ENCODE assay signal across 7 mouse cellular contexts in the genomic region with DNA sequence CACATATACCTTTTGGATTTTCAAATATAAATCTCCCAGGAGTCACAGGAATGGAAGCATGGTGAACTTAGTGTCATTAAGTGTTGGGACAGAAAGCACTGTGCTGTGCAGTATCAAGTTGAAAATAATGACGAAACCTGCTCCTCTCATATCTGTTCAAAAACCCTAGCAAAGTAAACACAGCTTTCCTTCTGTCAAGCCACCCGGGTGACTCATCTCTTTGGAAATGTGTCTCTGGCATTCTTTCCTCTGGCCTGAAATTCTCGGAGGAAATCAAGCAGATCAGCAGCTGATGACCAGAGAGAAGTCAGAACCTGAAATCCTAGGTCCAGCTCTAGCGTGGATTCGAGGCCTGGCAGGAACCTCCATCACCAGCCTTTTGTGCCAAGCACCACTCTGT.
DNase-seq lines count a peak whose midpoint lies in the region; ATAC-seq and TF ChIP-seq lines count a peak whose summit lies in the region.

No protein-coding gene starts in this region.

- no peak for TF ChIP-seq POLR2A in testis, adult 2 months (IDR thresholded peaks at IDR 0.05; ENCODE audit: control insufficient read depth, low read depth, low read length)

- H3K27me3 ChIP-seq in testis, adult 2 months (ENCODE audit: control insufficient read depth, insufficient read depth, low read length): no peaks in the 10 kb centered on the region
- H3K27me3 ChIP-seq in hindbrain, embryonic 12.5 days: no peaks in the 10 kb centered on the region
- H3K27me3 ChIP-seq in hindbrain, embryonic 16.5 days (replicated peaks; ENCODE audit: control insufficient read depth, insufficient read depth, low read length): no peaks in the 10 kb centered on the region

- no peak overlapping the region for H3K4me3 ChIP-seq in testis, adult 2 months (ENCODE audit: control insufficient read depth, low read depth, low read length)
- H3K4me3 ChIP-seq in hindbrain, embryonic 12.5 days: no peak overlapping the region
- H3K4me3 ChIP-seq in hindbrain, embryonic 16.5 days (ENCODE audit: low read length): no peak overlapping the region

- 65% methylated on average over 5 of the region's 5 CpGs for whole genome bisulfite sequencing in hindbrain, embryonic 12.5 days
- 66% methylated on average over 5 of the region's 5 CpGs for WGBS in hindbrain, embryonic 16.5 days

- no peak overlapping the region for H3K4me2 ChIP-seq in hindbrain, embryonic 12.5 days (replicated peaks)
- H3K4me2 ChIP-seq in hindbrain, embryonic 16.5 days (ENCODE audit: low read length): no peak overlapping the region

- H3K36me3 ChIP-seq in testis, adult 2 months (ENCODE audit: control insufficient read depth, insufficient read depth, low read length): no peaks in the 10 kb centered on the region
- no peaks in the 10 kb centered on the region for H3K36me3 ChIP-seq in hindbrain, embryonic 12.5 days
- H3K36me3 ChIP-seq in hindbrain, embryonic 16.5 days (ENCODE audit: control insufficient read depth, insufficient read depth, low read length): no peaks in the 10 kb centered on the region

- no peak for ATAC-seq in hindbrain, embryonic 12.5 days (ENCODE audit: low FRiP score)
- ATAC-seq in hindbrain, embryonic 16.5 days: no peak

- no peak for DNase-seq in testis, postnatal 14 days (ENCODE audit: low spot score)
- peak; percentile 74 for DNase-seq in gastrocnemius, postnatal 25 days
- DNase-seq in kidney, postnatal 10 days: peak; percentile 19
- DNase-seq in ovary, postnatal 10 days (ENCODE audit: low spot score): peak; percentile 10

- H3K9me3 ChIP-seq in hindbrain, embryonic 12.5 days (replicated peaks): no peaks in the 10 kb centered on the region
- no peaks in the 10 kb centered on the region for H3K9me3 ChIP-seq in hindbrain, embryonic 16.5 days (ENCODE audit: control insufficient read depth, low read length)

- TF ChIP-seq CTCF in testis, adult 2 months (IDR thresholded peaks at IDR 0.05; ENCODE audit: control insufficient read depth, insufficient read depth, insufficient replicate concordance, low read depth, low read length): no peak

- H3K9ac ChIP-seq in hindbrain, embryonic 12.5 days: no peak overlapping the region
- no peak overlapping the region for H3K9ac ChIP-seq in hindbrain, embryonic 16.5 days (ENCODE audit: low read depth, low read length)

- H3K4me1 ChIP-seq in testis, adult 2 months (ENCODE audit: control insufficient read depth, insufficient read depth, low read length): no peaks in the 10 kb centered on the region
- H3K4me1 ChIP-seq in hindbrain, embryonic 12.5 days: peaks cover 8% of the 10 kb centered on the region
- no peaks in the 10 kb centered on the region for H3K4me1 ChIP-seq in hindbrain, embryonic 16.5 days (ENCODE audit: control insufficient read depth, insufficient read depth, low read depth, low read length)

- H3K27ac ChIP-seq in testis, adult 2 months (ENCODE audit: control insufficient read depth, insufficient read depth, low read depth, low read length): peak overlapping the region; percentile 29; the same call in 1 of the 2 replicates
- no peak overlapping the region for H3K27ac ChIP-seq in hindbrain, embryonic 12.5 days
- no peak overlapping the region for H3K27ac ChIP-seq in hindbrain, embryonic 16.5 days (ENCODE audit: low read depth, low read length)
